Mouse (Mus musculus) embryo, embryonic 11 days (tissue): ENCODE results near the gene Zfyve9.

Experiments used
- DNase-seq: peaks from one replicate; pipeline ENCODE4 v3.0.0-alpha.2; 2015

The Zfyve9 gene

DNA sequence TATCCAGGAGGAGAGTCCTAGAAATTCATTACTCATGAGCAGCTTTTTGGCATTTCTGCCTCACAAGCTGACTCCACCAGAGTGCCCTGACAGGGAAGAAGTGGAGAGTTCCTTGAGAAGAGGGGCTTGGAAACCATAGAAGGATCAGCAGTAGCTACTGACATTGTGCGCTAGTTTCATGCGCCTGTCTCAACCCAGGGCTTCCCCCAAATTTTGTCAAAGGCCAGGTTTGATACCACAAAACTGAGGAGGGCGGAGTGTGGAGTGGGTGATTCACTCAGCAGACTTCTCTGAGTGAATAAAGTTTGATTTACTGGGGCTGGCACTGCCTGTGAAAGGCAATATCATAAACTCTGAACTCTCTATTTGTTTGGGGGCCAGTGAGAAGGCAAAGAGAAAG lies 171.9 kb downstream of the Zfyve9 start:
- no peak for DNase-seq

DNA sequence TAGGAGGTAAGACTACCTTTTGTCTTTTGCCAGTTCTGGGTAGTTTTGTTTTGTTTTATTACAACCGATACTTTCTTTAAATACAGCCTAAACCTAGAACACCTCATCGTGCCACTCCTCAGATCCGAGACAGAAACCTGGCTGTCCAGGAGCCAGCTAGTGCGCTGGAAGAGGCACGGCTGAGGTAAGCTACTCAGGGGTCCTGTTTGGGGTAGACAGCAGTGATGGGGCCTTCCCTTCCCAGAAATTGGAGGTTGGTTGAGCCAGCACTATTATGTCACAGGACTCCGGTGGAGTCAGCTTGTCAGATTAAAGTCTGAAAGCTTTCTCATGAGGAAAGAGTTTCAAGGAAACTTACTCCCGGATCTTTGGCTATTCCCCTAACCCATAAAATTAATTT lies 178.7 kb downstream of the Zfyve9 start:
- DNase-seq: no peak

DNA sequence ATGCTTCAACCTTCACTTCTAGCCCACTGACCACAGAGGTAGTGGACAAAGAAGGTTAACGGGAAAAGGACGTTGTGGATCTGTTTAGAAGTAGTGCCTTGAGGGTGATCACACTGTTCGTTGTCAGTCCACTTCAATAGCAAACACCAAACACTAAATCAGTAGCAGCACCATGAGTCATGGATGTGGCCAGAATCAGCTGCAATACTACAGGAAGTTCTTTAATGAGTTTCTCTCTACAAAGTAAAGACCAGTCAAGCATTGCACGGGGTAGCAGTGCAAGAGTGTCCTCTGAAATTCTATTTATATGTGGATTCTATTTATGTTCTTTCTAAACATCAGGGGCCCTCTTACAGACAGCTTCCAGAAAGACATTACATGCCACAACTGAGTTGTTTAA lies 182.3 kb downstream of the Zfyve9 start:
- no peak for DNase-seq

- no peak for DNase-seq
These were observed 184.8 kb downstream of the Zfyve9 start for GRCm38 (mm10) chr4:108595785-108596184.

GRCm38 (mm10) chr4:108593376-108593775 lies 187.2 kb downstream of the Zfyve9 start:
- no peak for DNase-seq
